Mouse (Mus musculus) layer of hippocampus, adult 2 months (tissue): ENCODE results near the gene Dlg1. TPM values are rescaled to one million over a fixed set of nuclear protein-coding genes. Genes with fewer than 3 reads are reported as not detected.

ENCODE experiments used
- DNase-seq, 2 experiments: peaks; one replicate each; pipeline ENCODE4 v3.0.0; 2022; ENCODE audit warnings: low spot score in 2 of 2
- H3K27ac ChIP-seq: fragments of 200-600 bp; 2 replicates; pipeline ENCODE4 v1.8.1; 2022
- H3K4me3 ChIP-seq: fragments of 200-600 bp; 2 replicates; pipeline ENCODE4 v1.8.1; 2022; ENCODE audit warnings: mild to moderate bottlenecking
- CTCF ChIP-seq: fragments of 200-600 bp; conservative IDR thresholded peaks from 2 replicates; pipeline ENCODE4 v1.8.1; 2022; ENCODE audit warnings: antibody characterized with exemption, mild to moderate bottlenecking, moderate library complexity
- total RNA-seq, 2 experiments: library from RNA; stranded (reverse); gene quantifications; 2 replicates each; pipeline ENCODE4 v1.2.3; 2021

The Dlg1 gene
- total RNA-seq, 2 experiments from 2014 or later = 86.2 to 86.4 TPM

- Histone ChIP-seq H3K4me3 (no peak overlapping the region), H3K27ac (peak overlapping the region; percentile 24; the same call in 1 of the 2 replicates)
- DNase-seq = no peak
- TF ChIP-seq CTCF = no peak
These were observed 96.2 kb downstream of the Dlg1 start for GRCm38 (mm10) chr16:31759416-31759815.

- DNase-seq = no peak
- TF ChIP-seq CTCF = no peak
- Histone ChIP-seq H3K4me3 (no peak overlapping the region), H3K27ac (peak overlapping the region; percentile 90)
These were observed 103.1 kb downstream of the Dlg1 start for GRCm38 (mm10) chr16:31766298-31766697.

- peak overlapping the region; percentile 90 for H3K27ac ChIP-seq
- peak in 1 of 2 experiments; percentile 51 for DNase-seq
- TF ChIP-seq CTCF = no peak
- peak overlapping the region; percentile 32; the same call in 1 of the 2 replicates for H3K4me3 ChIP-seq
These were observed 103.5 kb downstream of the Dlg1 start for GRCm38 (mm10) chr16:31766715-31767114.

- Histone ChIP-seq H3K27ac (peak overlapping the region; percentile 34; the same call in 1 of the 2 replicates), H3K4me3 (no peak overlapping the region)
- DNase-seq = peak in 1 of 2 experiments; percentile 21
- TF ChIP-seq CTCF = no peak
These were observed 112.7 kb downstream of the Dlg1 start for GRCm38 (mm10) chr16:31775924-31776323.

GRCm38 (mm10) chr16:31781015-31781414, 117.8 kb downstream of the Dlg1 start:
- TF ChIP-seq CTCF = no peak
- H3K4me3 ChIP-seq = no peak overlapping the region

GRCm38 (mm10) chr16:31790056-31790455, 126.8 kb downstream of the Dlg1 start:
- Histone ChIP-seq H3K4me3 (no peak overlapping the region), H3K27ac (no peak overlapping the region)
- DNase-seq = no peak
- no peak for TF ChIP-seq CTCF

More at GRCm38 (mm10) chr16:31781015-31781414, 117.8 kb downstream of the Dlg1 start:
- no peak for DNase-seq
- no peak overlapping the region for H3K27ac ChIP-seq

- DNase-seq = no peak
- Histone ChIP-seq H3K27ac (no peak overlapping the region), H3K4me3 (no peak overlapping the region)
- no peak for TF ChIP-seq CTCF
These were observed 140.4 kb downstream of the Dlg1 start for GRCm38 (mm10) chr16:31803644-31804043.

GRCm38 (mm10) chr16:31826049-31826448, 162.8 kb downstream of the Dlg1 start:
- H3K27ac ChIP-seq = no peak overlapping the region
- no peak overlapping the region for H3K4me3 ChIP-seq
- TF ChIP-seq CTCF = no peak
- DNase-seq = no peak

GRCm38 (mm10) chr16:31830726-31831125, 167.5 kb downstream of the Dlg1 start:
- no peak for TF ChIP-seq CTCF
- Histone ChIP-seq H3K4me3 (no peak overlapping the region), H3K27ac (no peak overlapping the region)
- no peak for DNase-seq

- Histone ChIP-seq H3K27ac (no peak overlapping the region), H3K4me3 (no peak overlapping the region)
- no peak for DNase-seq
- no peak for TF ChIP-seq CTCF
These were observed 169.6 kb downstream of the Dlg1 start for GRCm38 (mm10) chr16:31832630-31833422.

GRCm38 (mm10) chr16:31834011-31834584, 170.9 kb downstream of the Dlg1 start:
- peak overlapping the region; percentile 32 for H3K27ac ChIP-seq
- TF ChIP-seq CTCF = no peak

GRCm38 (mm10) chr16:31834662-31835318, 171.5 kb downstream of the Dlg1 start:
- peak overlapping the region; percentile 32; the same call in 1 of the 2 replicates for H3K27ac ChIP-seq
- no peak for TF ChIP-seq CTCF
- DNase-seq = no peak
- no peak overlapping the region for H3K4me3 ChIP-seq

More at GRCm38 (mm10) chr16:31834011-31834584, 170.9 kb downstream of the Dlg1 start:
- H3K4me3 ChIP-seq = peak overlapping the region; percentile 1; the same call in 1 of the 2 replicates
- no peak for DNase-seq

GRCm38 (mm10) chr16:31837362-31837761, 174.1 kb downstream of the Dlg1 start:
- no peak for TF ChIP-seq CTCF
- H3K4me3 ChIP-seq = no peak overlapping the region
- no peak overlapping the region for H3K27ac ChIP-seq
- DNase-seq = no peak
